Mouse (Mus musculus): Measurements from ENCODE around the gene Fam83g. TPM values are rescaled to one million over a fixed set of nuclear protein-coding genes. Genes with fewer than 3 reads are reported as not detected.

Fam83g gene
- polyA plus RNA-seq, 1 experiment from 2014 or later: 5.0 TPM

GRCm38 (mm10) chr11:61676216-61676854 is 7.6 kb upstream of the Fam83g start:
- ATAC-seq (replicated peaks; ENCODE audit: low FRiP score) (no peak), DNase-seq (ENCODE audit: low spot score) (no peak)
- 70% methylated on average over 7 of the region's 7 CpGs for WGBS
- no peak overlapping the region for H3K27ac ChIP-seq (ENCODE audit: low read depth, low read length)
- H3K4me2 ChIP-seq: no peak overlapping the region
- no peaks in the 10 kb centered on the region for H3K4me1 ChIP-seq (replicated peaks; ENCODE audit: control insufficient read depth, insufficient read depth, low read length)
- H3K4me3 ChIP-seq (ENCODE audit: low read depth, low read length): no peak overlapping the region
- no peak overlapping the region for H3K9ac ChIP-seq (ENCODE audit: low read depth, low read length)
- no peaks in the 10 kb centered on the region for H3K36me3 ChIP-seq (ENCODE audit: control insufficient read depth, insufficient read depth, low read length)
- no peaks in the 10 kb centered on the region for H3K9me3 ChIP-seq (ENCODE audit: control insufficient read depth, low read length)
- H3K27me3 ChIP-seq (replicated peaks; ENCODE audit: control insufficient read depth, insufficient read depth, low read length): peaks cover 8% of the 10 kb centered on the region; the same call in 1 of the 2 replicates

GRCm38 (mm10) chr11:61677709-61678108 is 6.2 kb upstream of the Fam83g start:
- Histone ChIP-seq H3K27me3 (replicated peaks; ENCODE audit: control insufficient read depth, insufficient read depth, low read length) (peaks cover 8% of the 10 kb centered on the region), H3K27ac (ENCODE audit: low read depth, low read length) (no peak overlapping the region)
- no peak for ATAC-seq (replicated peaks; ENCODE audit: low FRiP score)

GRCm38 (mm10) chr11:61679091-61679866 is 4.6 kb upstream of the Fam83g start:
- Histone ChIP-seq H3K27me3 (replicated peaks; ENCODE audit: control insufficient read depth, insufficient read depth, low read length) (peaks cover 22% of the 10 kb centered on the region), H3K4me3 (ENCODE audit: low read depth, low read length) (no peak overlapping the region), H3K9me3 (ENCODE audit: control insufficient read depth, low read length) (no peaks in the 10 kb centered on the region), H3K9ac (ENCODE audit: low read depth, low read length) (no peak overlapping the region), H3K4me2 (no peak overlapping the region), H3K27ac (ENCODE audit: low read depth, low read length) (no peak overlapping the region), H3K4me1 (replicated peaks; ENCODE audit: control insufficient read depth, insufficient read depth, low read length) (peaks cover 6% of the 10 kb centered on the region), H3K36me3 (ENCODE audit: control insufficient read depth, insufficient read depth, low read length) (no peaks in the 10 kb centered on the region)
- DNase-seq (ENCODE audit: low spot score) (no peak), ATAC-seq (replicated peaks; ENCODE audit: low FRiP score) (no peak)
- WGBS: 59% methylated on average over 4 of the region's 4 CpGs

More at GRCm38 (mm10) chr11:61677709-61678108, 6.2 kb upstream of the Fam83g start:
- H3K9me3 ChIP-seq (ENCODE audit: control insufficient read depth, low read length): no peaks in the 10 kb centered on the region
- H3K9ac ChIP-seq (ENCODE audit: low read depth, low read length): no peak overlapping the region
- H3K4me3 ChIP-seq (ENCODE audit: low read depth, low read length): no peak overlapping the region
- DNase-seq (ENCODE audit: low spot score): no peak
- WGBS: 82% methylated on average over 4 of the region's 4 CpGs
- H3K36me3 ChIP-seq (ENCODE audit: control insufficient read depth, insufficient read depth, low read length): no peaks in the 10 kb centered on the region
- H3K4me2 ChIP-seq: no peak overlapping the region
- no peaks in the 10 kb centered on the region for H3K4me1 ChIP-seq (replicated peaks; ENCODE audit: control insufficient read depth, insufficient read depth, low read length)

- no peaks in the 10 kb centered on the region for H3K36me3 ChIP-seq (ENCODE audit: control insufficient read depth, insufficient read depth, low read length)
- WGBS: 52% methylated on average over 8 of the region's 8 CpGs
- peaks cover 29% of the 10 kb centered on the region for H3K27me3 ChIP-seq (replicated peaks; ENCODE audit: control insufficient read depth, insufficient read depth, low read length)
- H3K27ac ChIP-seq (ENCODE audit: low read depth, low read length): peak overlapping the region; percentile 71
- ATAC-seq (replicated peaks; ENCODE audit: low FRiP score) (no peak), DNase-seq (ENCODE audit: low spot score) (no peak)
- no peaks in the 10 kb centered on the region for H3K9me3 ChIP-seq (ENCODE audit: control insufficient read depth, low read length)
- H3K4me2 ChIP-seq: peak overlapping the region; percentile 88
- H3K4me1 ChIP-seq (replicated peaks; ENCODE audit: control insufficient read depth, insufficient read depth, low read length): peaks cover 36% of the 10 kb centered on the region
- peak overlapping the region; percentile 69 for H3K9ac ChIP-seq (ENCODE audit: low read depth, low read length)
- peak overlapping the region; percentile 61 for H3K4me3 ChIP-seq (ENCODE audit: low read depth, low read length)
Measured at GRCm38 (mm10) chr11:61685119-61685725, 1.3 kb downstream of the Fam83g start.

- peak overlapping the region; percentile 61 for H3K4me3 ChIP-seq (ENCODE audit: low read depth, low read length)
- peak overlapping the region; percentile 88 for H3K4me2 ChIP-seq
- peaks cover 36% of the 10 kb centered on the region for H3K4me1 ChIP-seq (replicated peaks; ENCODE audit: control insufficient read depth, insufficient read depth, low read length)
- 24% methylated on average over 2 of the region's 2 CpGs for WGBS
- H3K27ac ChIP-seq (ENCODE audit: low read depth, low read length): peak overlapping the region; percentile 71
- H3K9ac ChIP-seq (ENCODE audit: low read depth, low read length): no peak overlapping the region; the same call in 1 of the 2 replicates
- H3K27me3 ChIP-seq (replicated peaks; ENCODE audit: control insufficient read depth, insufficient read depth, low read length): peaks cover 29% of the 10 kb centered on the region
- DNase-seq (ENCODE audit: low spot score) (no peak), ATAC-seq (replicated peaks; ENCODE audit: low FRiP score) (peak; percentile 83)
- H3K9me3 ChIP-seq (ENCODE audit: control insufficient read depth, low read length): no peaks in the 10 kb centered on the region
- H3K36me3 ChIP-seq (ENCODE audit: control insufficient read depth, insufficient read depth, low read length): no peaks in the 10 kb centered on the region
Measured at GRCm38 (mm10) chr11:61686141-61686540, 2.2 kb downstream of the Fam83g start.

GRCm38 (mm10) chr11:61686906-61687453 is 3.1 kb downstream of the Fam83g start:
- ATAC-seq (replicated peaks; ENCODE audit: low FRiP score) (no peak), DNase-seq (ENCODE audit: low spot score) (no peak)
- peaks cover 29% of the 10 kb centered on the region for H3K27me3 ChIP-seq (replicated peaks; ENCODE audit: control insufficient read depth, insufficient read depth, low read length)
- 46% methylated on average over 10 of the region's 10 CpGs for WGBS
- H3K4me1 ChIP-seq (replicated peaks; ENCODE audit: control insufficient read depth, insufficient read depth, low read length): peaks cover 36% of the 10 kb centered on the region
- H3K4me2 ChIP-seq: peak overlapping the region; percentile 88
- no peaks in the 10 kb centered on the region for H3K36me3 ChIP-seq (ENCODE audit: control insufficient read depth, insufficient read depth, low read length)
- H3K9me3 ChIP-seq (ENCODE audit: control insufficient read depth, low read length): no peaks in the 10 kb centered on the region
- H3K27ac ChIP-seq (ENCODE audit: low read depth, low read length): no peak overlapping the region
- peak overlapping the region; percentile 11 for H3K4me3 ChIP-seq (ENCODE audit: low read depth, low read length)
- no peak overlapping the region for H3K9ac ChIP-seq (ENCODE audit: low read depth, low read length)

GRCm38 (mm10) chr11:61687595-61687994 is 3.7 kb downstream of the Fam83g start:
- peaks cover 36% of the 10 kb centered on the region for H3K4me1 ChIP-seq (replicated peaks; ENCODE audit: control insufficient read depth, insufficient read depth, low read length)
- no peak for DNase-seq (ENCODE audit: low spot score)
- H3K36me3 ChIP-seq (ENCODE audit: control insufficient read depth, insufficient read depth, low read length): no peaks in the 10 kb centered on the region
- no peaks in the 10 kb centered on the region for H3K9me3 ChIP-seq (ENCODE audit: control insufficient read depth, low read length)
- H3K9ac ChIP-seq (ENCODE audit: low read depth, low read length): no peak overlapping the region
- H3K4me3 ChIP-seq (ENCODE audit: low read depth, low read length): no peak overlapping the region
- WGBS: 30% methylated on average over 2 of the region's 2 CpGs
- H3K4me2 ChIP-seq: peak overlapping the region; percentile 88
- H3K27me3 ChIP-seq (replicated peaks; ENCODE audit: control insufficient read depth, insufficient read depth, low read length): peaks cover 29% of the 10 kb centered on the region
- no peak overlapping the region for H3K27ac ChIP-seq (ENCODE audit: low read depth, low read length)
- no peak for ATAC-seq (replicated peaks; ENCODE audit: low FRiP score)

GRCm38 (mm10) chr11:61692996-61693395 is 9.1 kb downstream of the Fam83g start:
- ATAC-seq (replicated peaks; ENCODE audit: low FRiP score) (no peak), DNase-seq (ENCODE audit: low spot score) (no peak)
- no peak overlapping the region for H3K27ac ChIP-seq (ENCODE audit: low read depth, low read length)
- H3K4me3 ChIP-seq (ENCODE audit: low read depth, low read length): no peak overlapping the region
- H3K4me2 ChIP-seq: no peak overlapping the region
- no peaks in the 10 kb centered on the region for H3K36me3 ChIP-seq (ENCODE audit: control insufficient read depth, insufficient read depth, low read length)
- no peaks in the 10 kb centered on the region; the same call in 1 of the 2 replicates for H3K4me1 ChIP-seq (replicated peaks; ENCODE audit: control insufficient read depth, insufficient read depth, low read length)
- peaks cover 8% of the 10 kb centered on the region; the same call in 1 of the 2 replicates for H3K27me3 ChIP-seq (replicated peaks; ENCODE audit: control insufficient read depth, insufficient read depth, low read length)
- 83% methylated on average over 5 of the region's 5 CpGs for WGBS
- no peak overlapping the region for H3K9ac ChIP-seq (ENCODE audit: low read depth, low read length)
- no peaks in the 10 kb centered on the region for H3K9me3 ChIP-seq (ENCODE audit: control insufficient read depth, low read length)

Measured in liver, embryonic 11.5 days (tissue).